Mouse (Mus musculus): ENCODE data around the gene Zfp961.
"Not testable (repeated sequence)": the region's sequence is repeated elsewhere in the genome, so short reads cannot be mapped to it uniquely, and the experiment has no call there.

Zfp961 gene

DNA sequence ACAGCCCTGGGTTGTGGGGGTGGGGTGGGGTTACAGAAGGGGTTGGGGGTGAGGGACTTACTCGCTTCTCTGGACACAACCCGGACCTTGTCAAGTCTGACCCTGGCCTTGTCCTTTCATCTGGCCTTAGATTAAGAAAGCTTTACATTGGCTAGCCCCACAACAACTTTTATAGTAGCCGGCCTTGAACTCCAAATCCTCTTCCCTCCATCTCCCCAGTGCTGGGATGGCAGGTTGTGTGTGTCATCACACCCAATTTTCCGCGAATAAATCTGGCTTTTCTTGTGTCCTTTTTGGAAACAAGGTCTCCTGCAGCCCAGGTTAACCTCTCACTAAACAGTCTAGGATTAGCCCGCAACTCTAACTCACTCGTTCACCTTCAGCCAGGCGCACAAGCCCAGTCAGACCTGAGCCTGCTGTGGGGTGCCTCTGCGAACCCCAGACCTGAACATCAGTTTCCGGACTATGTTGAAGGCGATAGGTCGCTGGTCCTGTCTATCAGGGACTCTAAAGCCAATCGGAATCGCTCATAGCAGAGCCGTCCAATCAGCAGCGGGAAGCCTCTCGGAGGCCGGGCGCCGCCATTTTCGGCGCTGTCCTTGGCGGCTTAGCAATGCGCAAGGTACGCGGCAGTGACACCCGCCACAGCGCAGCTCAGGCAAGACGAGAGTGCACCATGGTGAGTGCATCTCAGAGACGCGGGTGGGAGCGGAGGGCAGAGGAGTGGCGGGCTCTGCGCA lies at the start of gene Zfp961:
Gene Zfp961, plus strand, starts transcription at position 557 of the 740 bp plus-strand sequence.
- peak; percentile 98 for DNase-seq (ENCODE audit: low spot score in 2 of 2)

DNA sequence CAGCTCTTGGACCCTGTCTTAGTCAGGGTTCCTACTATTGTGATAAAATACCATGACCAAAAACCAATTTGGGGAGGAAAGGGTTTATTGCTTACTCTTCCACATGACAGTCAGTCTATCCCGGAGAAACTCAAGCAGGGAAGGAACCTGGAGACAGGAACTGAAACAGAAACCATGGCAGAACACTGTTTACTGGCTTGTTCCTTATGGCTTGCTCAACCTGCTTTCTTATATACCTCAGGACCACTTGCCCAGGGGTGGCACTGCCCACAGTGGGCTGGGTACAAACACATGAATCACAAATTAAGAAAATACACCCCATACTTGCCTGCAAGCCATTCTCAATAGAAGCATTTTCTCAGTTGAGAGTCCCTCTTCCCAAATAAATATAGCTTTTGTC lies 47.8 kb upstream of the Zfp961 start:
- not testable (repeated sequence) for DNase-seq (ENCODE audit: low spot score in 2 of 2)

DNA sequence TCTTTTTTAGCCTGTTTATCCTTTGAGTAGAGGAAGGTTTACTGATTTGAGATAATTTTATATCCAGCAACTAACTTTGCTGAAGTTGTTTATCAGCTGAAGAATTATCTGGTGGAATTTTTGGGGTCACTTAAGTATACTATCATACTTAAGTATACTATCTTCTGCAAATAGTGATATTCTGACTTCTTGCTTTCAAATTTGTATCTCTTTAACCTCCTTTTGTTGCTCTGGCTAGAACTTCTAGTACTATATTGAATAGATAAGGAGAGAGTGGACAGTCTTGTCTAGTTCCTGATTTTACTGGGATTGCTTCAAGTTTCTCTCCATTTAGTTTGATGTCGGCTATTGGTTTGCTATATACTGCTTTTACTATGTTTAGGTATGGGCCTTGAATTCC lies 44.0 kb upstream of the Zfp961 start:
- DNase-seq (ENCODE audit: low spot score in 2 of 2), result no peak

DNA sequence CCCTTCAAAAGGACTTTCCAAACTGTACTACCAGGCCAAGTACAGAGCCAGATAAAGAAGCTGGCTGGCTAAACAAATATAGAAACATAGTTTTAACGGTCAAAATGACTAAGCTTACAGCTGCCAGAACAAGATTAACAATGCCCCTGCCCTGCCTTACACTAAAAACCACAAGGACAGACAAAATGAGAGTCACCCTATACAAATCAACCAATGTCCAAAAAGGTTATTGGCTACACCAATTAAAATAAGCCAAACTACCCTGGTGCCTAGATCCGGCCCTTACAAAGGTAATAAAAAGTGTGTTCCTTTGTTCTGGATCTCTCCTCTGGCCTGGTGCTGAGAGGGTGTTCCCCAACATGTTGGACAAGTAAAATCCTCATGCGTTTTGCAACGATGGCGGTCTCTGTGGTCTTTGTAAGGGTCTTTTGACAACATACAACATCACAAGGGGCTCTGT lies 43.0 kb upstream of the Zfp961 start:
- no peak for DNase-seq (ENCODE audit: low spot score in 2 of 2)

DNA sequence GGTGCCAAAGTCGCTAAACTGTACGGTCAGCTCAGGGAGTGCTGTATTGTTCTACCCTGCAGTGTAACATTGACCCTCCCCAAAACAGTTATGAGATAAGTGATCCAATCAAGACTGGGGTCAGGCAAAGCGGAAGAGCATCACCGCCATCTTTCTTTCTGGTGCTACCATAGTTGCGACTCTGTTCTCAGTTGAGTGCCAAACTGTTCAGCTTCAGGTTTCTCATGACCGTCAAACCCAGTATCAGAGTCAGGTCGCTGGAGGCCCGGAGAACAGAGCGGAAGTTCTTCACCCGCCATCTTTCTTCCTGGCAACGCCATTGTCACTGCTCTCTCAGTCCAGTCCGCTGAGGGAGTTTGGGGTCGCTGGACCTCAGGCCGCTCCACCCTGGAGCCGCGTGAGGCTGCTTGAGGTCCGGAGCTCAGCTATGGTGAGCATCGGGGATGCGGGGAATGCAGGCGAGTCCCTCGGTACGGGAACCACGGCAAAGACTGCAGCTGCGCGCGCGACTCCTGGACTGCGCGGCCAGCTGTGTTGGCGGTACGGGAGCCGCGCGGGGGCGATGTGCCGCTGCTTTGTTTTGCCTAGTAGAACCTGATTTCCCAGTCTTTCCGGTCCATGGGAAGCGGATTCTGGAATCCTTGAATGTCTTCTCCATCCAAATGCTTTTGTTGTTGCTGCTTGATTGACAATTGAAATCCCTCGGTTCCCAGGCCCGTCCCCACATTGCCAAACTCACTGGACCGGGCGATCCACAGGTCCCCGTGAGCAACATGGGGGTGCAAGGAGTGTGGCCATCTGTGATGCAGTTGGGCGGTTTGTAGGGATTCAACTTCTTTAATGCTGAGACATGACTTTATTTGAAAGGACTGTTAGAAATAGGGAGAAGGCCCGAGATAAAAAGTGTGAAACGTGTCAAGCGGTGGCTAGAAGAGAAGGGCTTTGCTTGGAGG lies 42.3 kb upstream of the Zfp961 start, which contains the start of the genes Zfp882 and Zfp617:
Gene Zfp882, plus strand, starts transcription at position 300 of the 953 bp plus-strand sequence.
Gene Zfp617, plus strand, starts transcription at position 327 of the 953 bp plus-strand sequence.
- DNase-seq (ENCODE audit: low spot score in 2 of 2), result peak; percentile 86 to 90

DNA sequence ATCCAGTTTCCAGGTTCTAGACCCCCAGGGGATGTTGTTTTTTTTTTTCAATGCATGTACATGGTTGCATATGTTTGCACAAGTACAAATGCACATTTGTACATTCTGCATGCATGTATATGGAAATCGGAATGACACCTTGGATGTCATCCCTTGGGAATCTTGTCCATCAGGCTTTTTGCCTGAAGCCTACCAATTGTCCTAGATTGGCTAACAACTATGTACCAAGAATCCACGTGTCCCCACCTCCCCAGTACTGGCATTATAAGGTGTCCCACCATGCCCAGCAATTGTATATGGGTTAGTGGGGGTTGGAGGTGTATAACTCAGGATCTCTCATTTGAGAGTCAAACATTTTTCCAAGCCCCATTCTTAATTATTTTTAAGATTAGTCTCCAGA lies 38.6 kb upstream of the Zfp961 start:
- DNase-seq (ENCODE audit: low spot score in 2 of 2), result no peak

DNA sequence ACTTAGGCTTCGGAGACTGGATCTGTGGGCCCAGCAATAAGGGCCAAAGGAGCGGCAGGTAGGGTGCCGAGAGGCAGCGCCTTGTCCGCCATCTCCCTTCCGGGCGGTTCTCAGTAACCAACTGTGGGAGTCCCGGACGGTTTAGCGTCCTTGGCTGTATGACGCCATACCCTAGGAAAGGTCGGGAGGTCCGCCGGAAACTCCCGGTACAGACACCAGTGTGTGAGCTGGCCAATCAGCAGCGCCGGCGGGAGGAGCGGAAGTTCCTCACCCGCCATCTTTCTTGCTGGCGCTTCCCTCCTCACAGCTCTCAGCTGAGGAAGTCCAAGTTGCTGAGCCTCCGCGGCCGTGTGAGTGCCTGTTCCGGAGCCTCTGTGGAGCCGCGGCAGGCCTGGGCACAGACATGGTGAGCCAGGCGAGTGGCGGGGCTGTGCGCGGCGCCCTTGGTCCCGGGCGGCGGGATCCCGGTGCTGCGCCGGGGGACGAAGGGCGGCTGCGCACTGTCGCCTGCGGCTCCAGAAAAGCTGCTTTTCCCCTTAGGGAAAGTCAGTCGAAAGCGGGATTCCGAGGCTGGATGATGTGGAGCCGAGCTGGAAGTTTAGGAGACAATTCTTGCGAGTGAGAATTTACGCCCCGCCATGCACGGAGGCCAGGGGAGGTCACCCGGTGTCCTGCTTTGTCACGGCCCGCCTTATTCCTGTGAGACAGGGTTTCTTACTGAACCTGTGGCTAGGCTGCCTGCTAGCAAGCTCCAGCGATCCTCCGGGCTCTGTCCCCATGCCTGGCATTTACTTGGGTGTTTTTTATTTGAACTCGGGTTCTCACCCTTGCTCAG lies 28.1 kb upstream of the Zfp961 start:
- peak; percentile 89 to 93 for DNase-seq (ENCODE audit: low spot score in 2 of 2)

DNA sequence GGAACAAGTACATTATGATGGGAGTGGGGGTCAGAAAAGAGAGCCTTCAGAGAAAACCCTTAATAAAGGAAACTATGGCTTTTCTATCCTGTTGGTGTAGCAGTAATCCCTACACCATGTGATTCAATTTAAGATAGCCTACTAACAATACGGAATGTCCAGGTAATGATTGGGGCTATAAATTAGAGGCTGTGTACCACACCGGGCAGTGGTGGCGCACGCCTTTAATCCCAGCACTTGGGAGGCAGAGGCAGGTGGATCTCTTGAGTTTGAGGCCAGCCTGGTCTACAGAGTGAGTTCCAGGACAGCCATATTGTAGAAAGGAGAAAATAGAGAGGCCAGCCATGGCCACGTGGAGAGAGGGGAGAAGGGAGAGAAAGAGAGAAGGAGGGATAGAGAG lies 25.0 kb upstream of the Zfp961 start:
- DNase-seq (ENCODE audit: low spot score in 2 of 2), result no peak

DNA sequence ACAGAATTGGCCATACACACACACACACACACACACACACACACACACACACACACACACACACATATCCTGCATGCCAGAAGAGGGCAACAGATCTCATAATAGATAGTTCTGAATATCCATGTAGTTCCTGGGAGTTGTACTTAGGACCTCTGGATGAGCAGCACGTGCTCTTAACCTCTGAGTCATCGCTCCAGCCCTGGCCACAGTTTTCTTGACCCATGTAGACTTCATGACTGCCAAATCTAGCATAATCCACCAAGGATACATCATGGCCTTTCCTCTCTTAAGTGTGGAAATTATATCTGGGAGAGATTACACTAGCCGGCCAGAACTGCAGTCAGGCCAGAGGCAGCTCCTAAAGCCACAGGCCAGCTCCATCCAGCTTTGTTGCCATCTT lies 24.3 kb upstream of the Zfp961 start:
- DNase-seq (ENCODE audit: low spot score in 2 of 2), result no peak

DNA sequence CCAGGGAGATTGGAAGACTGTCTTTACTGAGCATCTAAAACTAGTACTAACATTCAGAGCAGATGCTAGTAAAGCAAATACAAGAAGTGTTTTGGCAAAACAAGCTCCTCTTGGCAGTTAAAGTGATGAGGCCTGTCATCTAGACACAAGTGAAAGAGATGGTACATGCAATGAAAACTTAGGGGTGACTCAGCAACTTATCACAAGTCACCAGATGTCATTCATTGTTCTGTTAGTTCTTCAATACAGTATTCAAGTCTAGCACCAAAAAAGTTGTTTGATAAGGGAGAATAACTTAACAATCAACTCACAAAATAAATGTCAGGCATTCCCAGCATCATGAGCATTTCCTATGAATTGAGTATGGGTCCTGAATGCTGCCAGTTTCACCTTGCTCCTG lies 23.1 kb upstream of the Zfp961 start:
- no peak for DNase-seq (ENCODE audit: low spot score in 2 of 2)

DNA sequence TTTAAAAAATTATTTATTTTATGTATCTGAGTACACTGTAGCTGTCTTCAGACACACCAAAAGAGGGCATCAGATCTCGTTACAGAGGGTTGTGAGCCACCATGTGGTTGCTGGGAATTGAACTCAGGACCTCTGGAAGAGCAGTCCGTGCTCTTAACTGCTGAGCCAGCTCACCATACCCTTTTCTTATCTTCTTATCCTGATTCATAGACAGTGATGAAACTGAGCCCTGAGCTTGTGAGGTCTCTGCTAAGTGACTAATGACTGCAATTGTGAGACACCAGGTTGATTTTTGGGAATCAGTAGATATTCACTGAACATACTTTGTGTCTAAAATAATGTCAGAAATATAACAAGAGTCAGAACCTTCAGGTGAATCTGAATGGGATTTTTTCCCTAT lies 12.8 kb upstream of the Zfp961 start:
- not testable (repeated sequence) for DNase-seq (ENCODE audit: low spot score in 2 of 2)

DNA sequence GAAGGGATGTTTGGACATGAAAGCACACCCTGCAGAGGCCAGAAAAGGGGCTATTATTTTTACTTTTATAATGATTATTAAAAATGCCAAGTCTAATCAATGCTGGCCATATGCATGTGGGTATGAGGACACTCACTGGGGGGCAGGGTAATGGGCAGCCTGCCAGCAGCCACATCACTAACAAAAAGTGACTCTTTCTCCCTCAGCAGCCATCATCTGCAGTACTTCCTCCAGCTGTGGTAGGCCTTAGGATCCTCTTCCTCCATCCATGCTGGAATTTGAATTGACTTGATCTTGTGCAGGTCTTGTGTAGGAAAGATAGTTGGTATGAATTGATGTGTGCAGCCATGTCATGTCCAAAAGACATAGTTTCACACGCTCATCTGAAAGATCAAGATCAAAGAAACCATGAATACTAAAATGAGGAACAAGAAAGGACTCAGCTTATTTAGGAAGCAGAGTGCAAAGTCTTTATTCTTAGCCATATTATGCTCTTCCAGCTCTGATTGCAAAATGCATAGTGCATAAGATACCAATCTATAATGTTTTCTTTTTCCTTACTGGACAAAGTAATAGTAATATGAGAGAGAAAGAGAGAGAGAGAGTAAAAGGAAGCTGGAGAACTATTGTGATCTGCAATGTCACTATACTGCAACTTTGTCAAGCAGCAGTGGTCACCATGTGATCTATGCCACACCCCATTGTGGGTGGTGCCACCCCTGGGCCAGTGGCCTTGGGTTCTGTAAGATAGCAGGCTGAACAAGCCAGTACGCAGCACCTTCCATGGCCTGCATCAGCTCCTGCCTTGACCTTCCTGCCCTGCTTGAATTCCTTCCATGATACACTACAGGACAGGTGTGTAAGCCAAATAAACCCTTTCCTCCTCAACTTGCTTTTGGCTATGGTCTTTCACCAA lies 10.3 kb upstream of the Zfp961 start:
- peak; percentile 32 to 75 for DNase-seq (ENCODE audit: low spot score in 2 of 2)

DNA sequence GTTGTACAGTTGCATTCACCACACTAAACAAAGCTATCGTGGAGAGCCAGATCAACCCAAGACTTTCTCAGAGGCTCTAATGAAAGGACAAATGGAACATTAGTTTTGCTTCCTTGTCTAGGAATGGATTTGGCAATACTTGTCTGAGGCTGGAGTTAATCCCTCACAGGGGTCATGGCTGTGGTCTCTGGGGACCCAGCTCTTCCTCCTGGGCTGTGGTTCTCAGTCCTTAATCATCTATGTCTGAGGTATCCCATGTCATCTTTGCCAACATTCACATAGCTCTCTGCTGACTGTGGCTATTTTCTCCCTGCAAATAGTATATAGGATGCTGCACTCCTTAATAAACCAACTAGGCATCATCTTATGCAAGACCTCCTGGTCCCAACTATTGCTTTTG lies 9.1 kb upstream of the Zfp961 start:
- DNase-seq (ENCODE audit: low spot score in 2 of 2), result no peak

DNA sequence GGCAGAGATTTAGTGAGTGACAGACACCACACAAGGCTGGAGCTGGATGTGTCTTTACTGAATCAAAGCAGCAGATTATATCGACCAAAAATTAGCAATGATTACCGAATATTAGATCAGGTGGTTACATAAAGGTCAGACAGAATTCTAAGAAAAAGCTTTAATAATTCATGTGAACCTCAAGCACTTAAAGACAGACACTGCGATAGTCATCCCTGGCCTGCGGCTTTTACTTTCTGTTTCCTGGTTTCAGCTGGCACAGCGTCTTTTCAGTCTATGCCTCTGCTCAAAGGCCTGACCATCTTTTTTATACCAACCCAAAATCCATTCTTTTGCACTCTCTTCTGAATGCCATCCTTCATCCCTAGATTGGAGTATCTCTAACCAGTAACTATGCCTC lies 2.2 kb upstream of the Zfp961 start:
- no peak for DNase-seq (ENCODE audit: low spot score in 2 of 2)

DNA sequence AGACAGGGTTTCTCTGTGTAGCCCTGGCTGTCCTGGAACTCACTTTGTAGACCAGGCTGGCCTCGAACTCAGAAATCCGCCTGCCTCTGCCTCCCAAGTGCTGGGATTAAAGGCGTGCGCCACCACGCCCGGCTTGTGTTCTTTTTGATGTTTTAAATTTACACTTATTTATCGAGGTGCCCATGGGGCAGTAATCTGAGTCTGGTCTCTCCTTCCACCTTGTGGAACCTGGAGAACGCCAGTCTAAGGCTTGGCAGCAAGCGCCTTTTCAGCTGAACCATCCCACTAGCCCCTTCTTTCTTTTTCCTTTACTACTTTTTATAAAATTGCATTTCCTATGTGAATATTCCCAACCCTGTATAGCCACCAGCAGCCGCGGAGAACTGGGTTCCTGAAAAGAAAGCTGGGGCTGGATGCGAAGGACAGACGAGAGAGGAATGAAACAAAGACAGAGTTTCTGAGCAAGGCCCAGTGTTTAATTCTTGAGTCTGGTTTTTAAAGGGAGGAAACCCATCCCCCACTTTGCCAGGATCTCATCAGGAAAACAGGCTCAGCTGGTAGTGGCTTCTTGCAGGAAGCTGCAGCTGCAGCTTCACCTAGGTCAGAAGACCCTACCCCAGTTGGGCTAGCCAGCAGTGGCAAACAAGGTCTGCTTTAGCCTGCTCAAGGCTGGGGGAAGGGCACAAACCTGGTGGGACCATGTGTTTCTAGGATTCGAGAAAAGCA lies 761 bp downstream of the Zfp961 start:
- DNase-seq (ENCODE audit: low spot score in 2 of 2), result peak; percentile 24 to 35

DNA sequence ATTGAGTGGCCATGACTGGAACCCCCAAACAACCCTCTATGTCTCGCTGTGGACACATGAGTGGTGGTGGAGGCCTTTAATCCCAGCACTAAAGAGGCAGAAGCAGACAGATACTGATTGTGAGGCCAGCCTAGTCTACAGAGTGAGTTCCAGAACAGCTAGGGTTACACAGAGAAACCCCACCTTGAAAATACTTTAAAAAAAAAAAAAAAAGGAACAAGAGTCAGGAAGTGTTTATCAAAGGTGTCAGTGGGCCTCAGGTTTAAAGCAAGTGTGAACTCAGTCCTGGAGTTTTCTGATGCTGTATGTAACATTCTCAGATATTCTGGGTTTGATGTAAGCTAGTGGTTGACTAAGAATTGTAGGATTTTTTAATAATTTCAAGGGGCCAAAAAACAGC lies 1.7 kb downstream of the Zfp961 start:
- no peak for DNase-seq (ENCODE audit: low spot score in 2 of 2)

DNA sequence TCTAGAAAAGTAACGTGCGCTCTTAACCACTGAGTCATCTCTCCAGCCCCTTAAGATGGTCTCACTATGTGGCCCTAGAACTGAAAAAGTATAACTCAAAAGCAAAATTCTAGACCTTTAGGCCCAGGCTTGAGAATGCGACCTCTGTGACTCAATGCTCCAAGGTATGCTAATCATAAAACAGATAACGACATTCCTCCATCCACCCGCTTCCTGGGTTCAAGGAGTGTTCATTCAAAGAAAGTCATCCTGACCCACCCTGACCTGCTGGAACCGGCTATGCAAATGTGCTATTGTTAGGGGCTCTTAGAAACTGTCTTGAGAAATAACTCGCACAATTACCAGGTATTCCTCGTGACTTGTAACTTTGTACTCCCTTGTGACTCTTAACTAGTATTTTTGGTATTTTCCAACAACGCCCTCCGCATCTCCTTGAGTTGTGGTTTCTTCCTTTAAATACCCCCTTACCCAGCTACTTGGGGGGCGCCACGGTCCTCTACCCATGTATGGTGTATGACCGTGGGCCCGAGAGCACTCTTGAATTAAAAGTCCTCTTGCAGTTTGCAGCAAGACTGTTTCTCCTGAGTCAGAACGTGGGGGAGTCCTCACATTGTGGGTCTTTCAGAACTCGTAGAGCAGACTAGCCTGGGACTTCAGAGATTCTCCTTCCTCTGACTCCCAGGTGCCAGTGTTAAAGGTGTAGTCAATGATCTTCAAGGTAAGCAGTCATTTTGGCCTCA lies 2.3 kb downstream of the Zfp961 start:
- not testable (repeated sequence) for DNase-seq (ENCODE audit: low spot score in 2 of 2)

DNA sequence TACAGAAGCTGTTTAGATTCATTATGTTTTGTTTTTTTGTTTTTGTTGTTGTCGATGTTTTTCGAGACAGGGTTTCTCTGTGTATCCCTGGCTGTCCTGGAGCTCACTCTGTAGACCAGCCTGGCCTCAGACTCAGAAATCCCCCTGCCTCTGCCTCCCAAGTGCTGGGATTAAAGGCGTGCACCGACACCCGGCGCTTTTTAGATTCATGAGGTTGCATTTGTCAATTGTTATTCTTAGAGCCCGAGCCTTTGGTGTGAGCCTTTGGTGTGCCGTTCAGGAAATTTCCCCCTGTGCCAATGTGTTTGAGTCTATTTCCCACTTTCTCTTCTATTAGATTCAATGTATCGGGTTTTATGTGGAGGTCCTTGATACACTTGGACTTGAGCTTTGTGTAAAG lies 3.8 kb downstream of the Zfp961 start:
- DNase-seq (ENCODE audit: low spot score in 2 of 2), result no peak

DNA sequence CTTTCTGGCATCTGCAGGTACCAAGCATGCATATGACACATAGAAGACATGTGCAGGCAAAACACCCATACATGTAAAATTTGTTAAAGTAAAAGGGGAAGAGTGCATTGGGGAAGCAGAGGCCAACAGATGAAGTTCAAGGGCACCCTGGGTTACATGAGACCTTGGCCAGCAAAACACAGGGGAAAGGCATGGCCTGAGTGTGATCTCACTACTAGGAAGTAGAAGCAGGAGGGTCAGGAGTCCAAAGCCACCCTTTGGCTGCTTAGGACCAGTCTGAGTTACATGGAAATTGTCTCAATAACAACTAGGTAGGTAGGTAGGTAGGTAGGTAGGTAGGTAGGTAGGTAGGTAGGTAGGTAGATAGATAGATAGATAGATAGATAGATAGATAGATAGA lies 9.6 kb downstream of the Zfp961 start:
- no peak for DNase-seq (ENCODE audit: low spot score in 2 of 2)

Measured in spleen, postnatal 10 days (tissue).